Mouse (Mus musculus): ENCODE data around the gene Etv6. TPM values are rescaled to one million over a fixed set of nuclear protein-coding genes. Genes with fewer than 3 reads are reported as not detected.

Gene Etv6
- polyA plus RNA-seq, 1 experiment from 2014 or later, result 2.7 TPM

- no peak overlapping the region; the same call in 1 of the 2 replicates for H3K27ac ChIP-seq (ENCODE audit: low read depth)
- no peak overlapping the region for H3K4me3 ChIP-seq (ENCODE audit: low read depth, low read length)
- no peaks in the 10 kb centered on the region for H3K9me3 ChIP-seq (ENCODE audit: low read length)
- WGBS (ENCODE audit: insufficient replicate concordance), result 48% methylated on average over 6 of the region's 6 CpGs
- no peak overlapping the region for H3K9ac ChIP-seq (replicated peaks)
- ATAC-seq (no peak), DNase-seq (no peak)
- H3K36me3 ChIP-seq (replicated peaks; ENCODE audit: insufficient read depth, low read length), result peaks cover 5% of the 10 kb centered on the region; the same call in 1 of the 2 replicates
- no peaks in the 10 kb centered on the region for H3K27me3 ChIP-seq (ENCODE audit: insufficient read depth, low read length)
- H3K4me2 ChIP-seq (ENCODE audit: low read depth, low read length), result no peak overlapping the region
- TF ChIP-seq CTCF (IDR thresholded peaks at IDR 0.05; ENCODE audit: low read depth), result no peak
- peaks cover 6% of the 10 kb centered on the region for H3K4me1 ChIP-seq (ENCODE audit: insufficient read depth)
Observed at GRCm38 (mm10) chr6:134072906-134073305, 37.4 kb downstream of the Etv6 start.

- DNase-seq, result no peak
- H3K9ac ChIP-seq (replicated peaks), result no peak overlapping the region
- 71% methylated on average over 1 of the region's 1 CpGs for WGBS (ENCODE audit: insufficient replicate concordance)
Observed at GRCm38 (mm10) chr6:134074353-134074752, 38.9 kb downstream of the Etv6 start.

GRCm38 (mm10) chr6:134075031-134075430, 39.5 kb downstream of the Etv6 start:
- no peaks in the 10 kb centered on the region for H3K9me3 ChIP-seq (ENCODE audit: low read length)
- no peak overlapping the region for H3K4me2 ChIP-seq (ENCODE audit: low read depth, low read length)
- no peak for DNase-seq
- no peak overlapping the region for H3K4me3 ChIP-seq (ENCODE audit: low read depth, low read length)
- peaks cover 6% of the 10 kb centered on the region for H3K4me1 ChIP-seq (ENCODE audit: insufficient read depth)
- H3K27me3 ChIP-seq (ENCODE audit: insufficient read depth, low read length), result no peaks in the 10 kb centered on the region
- peaks cover 5% of the 10 kb centered on the region; the same call in 1 of the 2 replicates for H3K36me3 ChIP-seq (replicated peaks; ENCODE audit: insufficient read depth, low read length)
- no peak for ATAC-seq
- TF ChIP-seq CTCF (IDR thresholded peaks at IDR 0.05; ENCODE audit: low read depth) (no peak), EP300 (IDR thresholded peaks at IDR 0.05; ENCODE audit: low read depth) (no peak)
- WGBS (ENCODE audit: insufficient replicate concordance), result 75% methylated on average over 6 of the region's 6 CpGs
- H3K9ac ChIP-seq (replicated peaks), result no peak overlapping the region
- no peak overlapping the region for H3K27ac ChIP-seq (ENCODE audit: low read depth)

More at GRCm38 (mm10) chr6:134074353-134074752, 38.9 kb downstream of the Etv6 start:
- Histone ChIP-seq H3K27ac (ENCODE audit: low read depth) (no peak overlapping the region), H3K4me1 (ENCODE audit: insufficient read depth) (peaks cover 6% of the 10 kb centered on the region), H3K4me3 (ENCODE audit: low read depth, low read length) (no peak overlapping the region), H3K36me3 (replicated peaks; ENCODE audit: insufficient read depth, low read length) (peaks cover 5% of the 10 kb centered on the region; the same call in 1 of the 2 replicates), H3K9me3 (ENCODE audit: low read length) (no peaks in the 10 kb centered on the region), H3K4me2 (ENCODE audit: low read depth, low read length) (no peak overlapping the region), H3K27me3 (ENCODE audit: insufficient read depth, low read length) (no peaks in the 10 kb centered on the region)
- no peak for ATAC-seq
- TF ChIP-seq CTCF (IDR thresholded peaks at IDR 0.05; ENCODE audit: low read depth) (no peak), EP300 (IDR thresholded peaks at IDR 0.05; ENCODE audit: low read depth) (no peak)

DNA sequence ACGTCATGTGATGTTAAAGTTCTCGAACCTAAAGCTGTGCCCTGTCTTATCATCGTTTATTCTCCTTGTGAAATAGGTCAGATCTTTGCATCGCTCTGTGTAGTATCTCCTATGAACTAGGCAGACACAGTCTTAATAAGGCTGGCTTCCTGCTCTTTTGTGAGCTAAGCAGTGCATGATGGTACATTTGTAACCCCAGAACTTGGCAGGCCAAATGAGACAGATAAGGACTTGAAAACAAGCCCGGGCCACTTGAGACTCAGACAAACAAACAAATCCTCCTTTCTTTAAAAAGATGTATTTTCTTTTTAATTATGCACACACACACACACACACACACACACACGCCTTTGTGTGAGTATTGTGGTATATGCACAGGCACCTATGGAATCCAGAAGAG, 42.5 kb downstream of the Etv6 start:
- DNase-seq, result no peak

GRCm38 (mm10) chr6:134079112-134079511, 43.6 kb downstream of the Etv6 start:
- Histone ChIP-seq H3K4me2 (ENCODE audit: low read depth, low read length) (no peak overlapping the region), H3K27me3 (ENCODE audit: insufficient read depth, low read length) (no peaks in the 10 kb centered on the region), H3K9ac (replicated peaks) (no peak overlapping the region), H3K4me3 (ENCODE audit: low read depth, low read length) (no peak overlapping the region), H3K9me3 (ENCODE audit: low read length) (no peaks in the 10 kb centered on the region), H3K27ac (ENCODE audit: low read depth) (no peak overlapping the region), H3K4me1 (ENCODE audit: insufficient read depth) (no peaks in the 10 kb centered on the region), H3K36me3 (replicated peaks; ENCODE audit: insufficient read depth, low read length) (peaks cover 2% of the 10 kb centered on the region; the same call in 1 of the 2 replicates)
- TF ChIP-seq EP300 (IDR thresholded peaks at IDR 0.05; ENCODE audit: low read depth) (no peak), CTCF (IDR thresholded peaks at IDR 0.05; ENCODE audit: low read depth) (no peak)
- 82% methylated on average over 9 of the region's 9 CpGs for WGBS (ENCODE audit: insufficient replicate concordance)
- DNase-seq (no peak), ATAC-seq (no peak)

More for the DNA sequence above, 42.5 kb downstream of the Etv6 start:
- H3K4me2 ChIP-seq (ENCODE audit: low read depth, low read length), result no peak overlapping the region
- peaks cover 5% of the 10 kb centered on the region; the same call in 1 of the 2 replicates for H3K36me3 ChIP-seq (replicated peaks; ENCODE audit: insufficient read depth, low read length)
- no peaks in the 10 kb centered on the region for H3K9me3 ChIP-seq (ENCODE audit: low read length)
- no peaks in the 10 kb centered on the region for H3K4me1 ChIP-seq (ENCODE audit: insufficient read depth)
- TF ChIP-seq CTCF (IDR thresholded peaks at IDR 0.05; ENCODE audit: low read depth), result no peak
- TF ChIP-seq EP300 (IDR thresholded peaks at IDR 0.05; ENCODE audit: low read depth), result no peak
- no peak for ATAC-seq
- no peaks in the 10 kb centered on the region for H3K27me3 ChIP-seq (ENCODE audit: insufficient read depth, low read length)
- WGBS (ENCODE audit: insufficient replicate concordance), result 57% methylated on average over 6 of the region's 6 CpGs
- H3K9ac ChIP-seq (replicated peaks), result no peak overlapping the region
- no peak overlapping the region for H3K4me3 ChIP-seq (ENCODE audit: low read depth, low read length)
- no peak overlapping the region for H3K27ac ChIP-seq (ENCODE audit: low read depth)

- H3K36me3 ChIP-seq (replicated peaks; ENCODE audit: insufficient read depth, low read length), result no peaks in the 10 kb centered on the region
- no peak overlapping the region for H3K27ac ChIP-seq (ENCODE audit: low read depth)
- H3K27me3 ChIP-seq (ENCODE audit: insufficient read depth, low read length), result no peaks in the 10 kb centered on the region
- no peak overlapping the region for H3K4me3 ChIP-seq (ENCODE audit: low read depth, low read length)
- no peaks in the 10 kb centered on the region for H3K4me1 ChIP-seq (ENCODE audit: insufficient read depth)
- H3K4me2 ChIP-seq (ENCODE audit: low read depth, low read length), result no peak overlapping the region
- DNase-seq (no peak), ATAC-seq (no peak)
- WGBS (ENCODE audit: insufficient replicate concordance), result 71% methylated on average over 2 of the region's 2 CpGs
- no peak overlapping the region for H3K9ac ChIP-seq (replicated peaks)
- H3K9me3 ChIP-seq (ENCODE audit: low read length), result no peaks in the 10 kb centered on the region
- TF ChIP-seq EP300 (IDR thresholded peaks at IDR 0.05; ENCODE audit: low read depth) (no peak), CTCF (IDR thresholded peaks at IDR 0.05; ENCODE audit: low read depth) (no peak)
Observed at GRCm38 (mm10) chr6:134079563-134079962, 44.1 kb downstream of the Etv6 start.

- WGBS (ENCODE audit: insufficient replicate concordance), result 72% methylated on average over 5 of the region's 5 CpGs
- Histone ChIP-seq H3K4me2 (ENCODE audit: low read depth, low read length) (no peak overlapping the region), H3K9me3 (ENCODE audit: low read length) (no peaks in the 10 kb centered on the region), H3K9ac (replicated peaks) (no peak overlapping the region), H3K4me3 (ENCODE audit: low read depth, low read length) (no peak overlapping the region), H3K4me1 (ENCODE audit: insufficient read depth) (no peaks in the 10 kb centered on the region), H3K36me3 (replicated peaks; ENCODE audit: insufficient read depth, low read length) (no peaks in the 10 kb centered on the region), H3K27me3 (ENCODE audit: insufficient read depth, low read length) (no peaks in the 10 kb centered on the region), H3K27ac (ENCODE audit: low read depth) (no peak overlapping the region)
- ATAC-seq (no peak), DNase-seq (no peak)
- no peak for TF ChIP-seq CTCF (IDR thresholded peaks at IDR 0.05; ENCODE audit: low read depth)
- no peak for TF ChIP-seq EP300 (IDR thresholded peaks at IDR 0.05; ENCODE audit: low read depth)
Observed at GRCm38 (mm10) chr6:134080946-134081345, 45.4 kb downstream of the Etv6 start.
